Mouse (Mus musculus) gastrocnemius, adult 2 months (tissue): Measurements from ENCODE around the gene 1700010B08Rik. TPM values are rescaled to one million over a fixed set of nuclear protein-coding genes. Genes with fewer than 3 reads are reported as not detected.

Source experiments
- DNase-seq: peaks from one replicate; pipeline ENCODE4 v3.0.0; 2022
- H3K27ac ChIP-seq: fragments of 200-600 bp; 2 replicates; pipeline ENCODE4 v1.8.1; 2022; ENCODE audit warnings: mild to moderate bottlenecking
- H3K4me3 ChIP-seq: fragments of 200-600 bp; 2 replicates; pipeline ENCODE4 v1.8.1; 2022; ENCODE audit warnings: mild to moderate bottlenecking, moderate library complexity
- CTCF ChIP-seq: fragments of 200-600 bp; IDR thresholded peaks from 2 replicates; pipeline ENCODE4 v1.8.1; 2022; ENCODE audit warnings: antibody characterized with exemption, mild to moderate bottlenecking, moderate library complexity
- intact Hi-C: fragments of 180-260 bp; cut with DNase I; formaldehyde crosslinking; loops from one replicate; pipeline ENCODE4 v1.15.1; 2025
- microRNA-seq: library from miRNA; unstranded; fragments of <30 nt; microRNA quantifications from one replicate; pipeline ENCODE4 v1.2.0, GENCODE M21; 2021
- total RNA-seq, 2 experiments: library from RNA; stranded (reverse); gene quantifications; 2 replicates each; pipeline ENCODE4 v1.2.3; 2021

1700010B08Rik gene
- total RNA-seq, 2 experiments from 2014 or later: not detected

GRCm38 (mm10) chr2:173760607-173761006, 41.4 kb downstream of the 1700010B08Rik start:
- DNase-seq: no peak
- H3K4me3 ChIP-seq: no peak overlapping the region
- intact Hi-C loops: no loop called here
- TF ChIP-seq CTCF: no peak
- peak overlapping the region; percentile 76; the same call in 1 of the 2 replicates for H3K27ac ChIP-seq

- intact Hi-C loops: no loop called here
- no peak for TF ChIP-seq CTCF
- DNase-seq: no peak
Observed at GRCm38 (mm10) chr2:173764629-173765028, 45.4 kb downstream of the 1700010B08Rik start.

GRCm38 (mm10) chr2:173767959-173768595, 48.9 kb downstream of the 1700010B08Rik start:
- intact Hi-C loops: loop anchor here (1.0 kb wide), 1 partner anchor 15 kb away; no protein-coding TSS in a partner anchor
- no peak for DNase-seq
- no peak overlapping the region for H3K27ac ChIP-seq
- no peak overlapping the region for H3K4me3 ChIP-seq
- TF ChIP-seq CTCF: no peak

More at GRCm38 (mm10) chr2:173764629-173765028, 45.4 kb downstream of the 1700010B08Rik start:
- no peak overlapping the region for H3K4me3 ChIP-seq
- H3K27ac ChIP-seq: no peak overlapping the region

DNA sequence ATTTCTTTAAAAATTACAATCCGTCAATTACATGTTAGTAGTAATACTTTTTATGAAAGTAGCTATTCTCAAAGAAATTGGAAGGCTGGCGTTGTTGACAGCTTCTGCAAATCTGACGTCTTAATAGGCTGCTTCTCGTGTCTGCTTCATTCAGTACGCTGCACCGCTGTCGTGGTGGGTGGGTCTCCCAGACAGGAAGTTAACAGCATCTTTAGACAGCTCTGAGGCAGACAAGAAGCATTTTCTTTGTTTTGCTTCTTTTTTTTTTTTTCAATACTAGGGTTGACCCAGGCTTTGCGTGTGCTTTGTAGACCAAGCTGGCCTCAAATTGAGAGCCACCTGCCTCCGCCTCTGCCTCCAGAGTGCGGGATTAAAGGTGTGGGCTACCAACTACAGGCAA, 50.0 kb downstream of the 1700010B08Rik start:
- TF ChIP-seq CTCF: no peak
- DNase-seq: no peak
- Histone ChIP-seq H3K27ac (no peak overlapping the region), H3K4me3 (no peak overlapping the region)
- intact Hi-C loops: no loop called here

GRCm38 (mm10) chr2:173770620-173771019, 51.4 kb downstream of the 1700010B08Rik start:
- DNase-seq: no peak
- intact Hi-C loops: no loop called here
- no peak overlapping the region for H3K4me3 ChIP-seq
- peak; percentile 16; the same call in 1 of the 2 replicates for TF ChIP-seq CTCF
- peak overlapping the region; percentile 17; the same call in 1 of the 2 replicates for H3K27ac ChIP-seq

Small RNA genes lying within 50 kb of the gene (microRNA-seq; reads per million reads assigned to microRNA genes)
- gene Mir6340: not detected

Other genes starting within 250 kb of the 1700010B08Rik start
- not detected for gene 1700021F07Rik, start 196.8 kb upstream of the 1700010B08Rik start, total RNA-seq
- gene Ankrd60, start 141.1 kb upstream of the 1700010B08Rik start, total RNA-seq: not detected
- gene Rab22a, start 59.7 kb upstream of the 1700010B08Rik start, total RNA-seq: 10 to 100 TPM; 28.0 to 30.7 TPM
- 100 to 1,000 TPM; 159 to 160 TPM for gene Vapb, start 18.1 kb downstream of the 1700010B08Rik start, total RNA-seq